Mouse (Mus musculus): Measurements from ENCODE around the gene Il12rb2.

Gene Il12rb2

DNA sequence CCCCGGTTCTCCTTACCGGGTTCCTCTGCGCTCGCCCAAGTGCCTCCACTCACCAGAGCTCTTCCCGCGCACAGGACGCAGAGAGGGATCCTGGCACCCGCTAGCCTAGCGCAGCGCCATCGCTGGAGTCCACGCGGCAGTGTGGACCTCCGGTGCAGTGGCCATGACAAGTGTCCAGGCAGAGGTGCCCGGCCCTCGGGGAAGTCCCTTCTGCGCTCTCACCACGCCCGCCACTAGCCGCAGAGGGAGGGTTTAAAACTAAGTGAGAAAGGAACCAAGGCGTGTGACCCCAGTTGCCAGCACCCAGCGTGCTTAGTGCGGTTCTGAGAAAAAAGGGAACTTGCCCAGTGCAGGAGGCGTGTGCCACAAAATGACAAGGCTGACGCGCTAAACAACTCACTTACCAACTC is at the start of gene Il12rb2:
TSS of gene Il12rb2 (minus strand) at position 207 of the 410 bp plus-strand sequence.
- DNase-seq = peak in 1 of 2 experiments; percentile 4

DNA sequence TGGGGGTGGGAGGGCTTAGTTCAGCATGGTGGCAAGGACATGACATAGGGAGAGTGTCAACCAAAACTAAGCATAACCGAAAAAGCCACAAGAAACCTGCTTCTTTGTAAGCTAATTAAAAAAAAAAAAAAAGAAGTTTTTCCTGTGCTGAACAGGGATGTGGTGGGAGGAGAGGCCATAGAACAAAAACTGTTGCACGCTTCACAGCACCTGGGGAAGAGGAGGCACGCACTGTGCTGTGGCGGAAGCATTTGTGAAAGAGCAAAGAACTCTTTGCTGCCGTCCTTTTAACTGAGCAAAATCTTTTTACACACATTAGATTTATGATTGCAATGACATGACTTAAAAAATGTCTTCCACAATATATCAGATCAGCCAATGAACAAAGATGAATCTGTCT is 45.8 kb upstream of the Il12rb2 start:
- no peak for DNase-seq

DNA sequence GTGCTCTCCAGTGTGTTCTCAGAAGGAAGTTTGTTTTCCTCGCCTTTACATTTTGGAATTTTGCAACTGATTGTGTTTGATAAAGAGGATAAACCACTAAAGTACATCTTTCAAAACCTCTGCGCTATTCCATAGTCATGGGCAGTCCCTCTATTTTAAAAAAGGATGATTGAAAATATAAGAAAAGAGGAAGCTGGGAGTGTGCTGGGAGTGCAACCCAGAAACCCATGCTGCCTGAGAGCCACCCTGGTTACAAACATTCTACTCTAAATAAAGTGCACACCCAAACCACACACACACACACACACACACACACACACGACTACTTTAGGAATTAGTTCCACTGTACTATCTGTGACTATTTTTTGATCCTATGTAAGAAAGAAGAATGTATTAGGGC is 40.6 kb upstream of the Il12rb2 start:
- DNase-seq = no peak

DNA sequence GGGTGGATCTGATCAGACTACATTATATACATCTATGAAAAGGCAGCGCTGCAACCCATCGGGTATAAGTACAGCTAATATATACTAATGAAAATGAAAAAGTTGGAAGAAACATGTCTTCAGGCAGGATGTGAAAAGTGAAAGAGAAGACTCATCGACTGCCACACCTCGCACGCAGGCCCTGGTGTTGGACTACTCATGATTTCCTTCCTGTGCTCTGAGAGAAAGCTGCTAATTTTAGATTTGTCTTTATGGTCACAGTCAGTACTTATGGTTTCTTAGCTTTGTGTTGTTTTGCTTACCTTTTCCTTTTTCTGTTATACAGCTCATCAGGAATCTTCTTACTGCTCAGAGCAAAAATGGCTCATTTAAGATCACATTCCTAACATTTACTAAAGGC is 39.3 kb upstream of the Il12rb2 start:
- DNase-seq = no peak

DNA sequence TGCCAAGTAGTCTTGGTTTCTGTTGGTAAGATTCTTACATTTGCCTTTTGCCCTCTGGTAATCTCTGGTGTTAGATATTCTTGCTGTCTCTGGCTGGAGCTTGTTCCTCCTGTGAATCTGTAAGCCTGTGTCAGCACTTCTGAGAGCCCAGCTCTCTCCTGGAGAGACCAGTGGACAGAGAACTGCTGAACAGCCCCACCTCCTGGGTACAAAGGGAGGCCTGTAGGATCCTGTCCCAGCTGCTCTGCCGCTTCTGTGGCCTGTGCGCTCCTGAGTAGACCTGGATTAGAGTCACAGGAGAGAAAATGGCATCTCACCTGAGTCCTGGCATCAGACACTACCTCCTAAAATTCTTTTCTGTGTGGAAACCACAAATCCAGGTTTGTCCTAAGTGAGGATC is 37.4 kb upstream of the Il12rb2 start:
- peak; percentile 37 to 39 for DNase-seq

DNA sequence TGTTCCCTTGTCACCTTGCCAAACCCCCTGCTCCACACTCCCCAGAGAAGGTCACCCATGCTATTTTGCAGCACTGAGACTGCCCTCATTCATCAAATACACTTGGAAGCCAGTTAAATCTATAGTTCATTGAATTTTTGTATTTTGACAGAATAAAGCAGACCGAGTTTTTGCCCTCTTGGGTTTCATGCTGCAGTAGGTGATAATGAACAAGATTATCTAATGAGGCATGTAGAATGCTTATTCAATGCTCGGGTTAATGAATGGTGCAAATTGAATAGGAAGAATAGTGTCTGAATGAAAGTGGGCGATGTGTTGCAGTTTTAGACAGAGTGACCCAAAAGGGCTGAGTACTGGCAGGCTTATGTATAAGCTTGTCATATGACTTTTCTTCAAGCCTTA is 29.3 kb upstream of the Il12rb2 start:
- DNase-seq = no peak

DNA sequence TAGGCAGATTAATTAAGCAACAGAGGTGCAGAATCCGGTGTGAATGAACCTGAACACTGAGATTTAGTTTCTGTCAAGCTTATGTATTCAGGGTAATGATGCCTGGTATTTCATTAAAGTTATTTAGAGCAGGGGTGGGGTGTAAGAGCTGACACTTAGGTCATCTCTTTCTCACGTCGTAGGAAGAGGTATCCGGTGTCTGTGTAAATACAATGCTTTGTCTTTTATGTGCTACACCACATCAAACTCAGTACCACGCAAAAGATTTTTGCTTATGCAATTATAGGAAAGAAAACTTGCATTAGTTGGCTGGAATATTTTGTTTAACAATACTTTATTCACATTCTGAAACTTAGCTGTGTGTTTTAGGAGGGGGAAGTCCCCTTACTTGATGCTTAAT is 23.6 kb upstream of the Il12rb2 start:
- DNase-seq = no peak

DNA sequence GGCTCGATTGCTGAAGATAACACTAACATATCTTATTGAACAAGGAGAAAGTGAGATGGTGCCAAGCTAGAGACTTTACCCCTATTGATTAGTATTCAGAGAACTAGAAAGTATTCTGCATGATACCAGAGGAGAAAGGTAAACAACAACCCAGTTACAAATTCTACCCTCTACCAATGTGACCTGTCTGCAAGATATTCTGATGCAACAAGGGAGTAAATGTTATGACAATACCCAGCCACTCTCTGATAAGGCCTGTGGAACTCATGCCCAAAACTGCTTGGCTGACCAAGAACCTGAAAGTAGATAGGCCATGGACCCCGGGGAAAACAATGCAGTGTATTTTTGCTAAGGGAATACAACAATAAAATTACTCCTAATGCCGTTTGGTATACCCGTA is 10.2 kb downstream of the Il12rb2 start:
- no peak for DNase-seq

DNA sequence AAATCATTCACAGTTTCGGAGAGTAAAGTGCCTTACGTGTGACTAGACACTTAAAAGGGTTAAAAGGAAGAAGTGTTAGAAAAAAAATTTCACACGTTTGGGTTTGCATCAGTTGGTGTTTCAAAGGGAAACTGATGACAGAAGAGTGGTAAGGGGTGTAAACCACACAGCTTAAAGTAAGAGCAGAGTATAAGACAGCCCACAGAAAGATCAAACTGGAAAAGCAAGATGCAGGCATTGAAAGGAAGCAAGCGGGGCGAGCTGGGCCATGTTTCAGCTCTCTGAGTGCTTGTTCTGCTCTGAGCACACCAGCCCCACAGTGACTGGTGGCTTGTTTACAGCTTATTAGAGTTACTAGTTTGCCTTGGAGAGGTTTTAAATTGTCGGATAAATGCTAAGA is 27.9 kb downstream of the Il12rb2 start:
- DNase-seq = no peak

DNA sequence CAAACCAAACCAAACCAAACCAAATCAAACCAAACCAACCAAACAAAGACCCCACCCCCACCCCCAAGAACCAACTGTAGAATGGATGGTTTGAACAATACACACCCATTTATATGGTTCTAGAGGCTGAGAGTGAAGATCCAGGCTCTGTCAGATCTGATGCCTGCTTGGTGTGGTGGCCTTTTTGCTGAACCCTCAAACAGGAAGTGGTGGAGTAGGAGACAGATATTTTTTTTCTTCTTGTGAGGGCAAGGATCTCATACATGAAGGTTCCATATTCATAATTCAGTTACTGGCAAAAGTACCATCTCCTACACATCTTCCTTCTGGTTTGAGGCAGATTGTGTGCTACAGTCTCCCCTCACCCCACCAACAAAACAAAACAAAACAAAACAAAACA is 36.5 kb downstream of the Il12rb2 start:
- no peak for DNase-seq

DNA sequence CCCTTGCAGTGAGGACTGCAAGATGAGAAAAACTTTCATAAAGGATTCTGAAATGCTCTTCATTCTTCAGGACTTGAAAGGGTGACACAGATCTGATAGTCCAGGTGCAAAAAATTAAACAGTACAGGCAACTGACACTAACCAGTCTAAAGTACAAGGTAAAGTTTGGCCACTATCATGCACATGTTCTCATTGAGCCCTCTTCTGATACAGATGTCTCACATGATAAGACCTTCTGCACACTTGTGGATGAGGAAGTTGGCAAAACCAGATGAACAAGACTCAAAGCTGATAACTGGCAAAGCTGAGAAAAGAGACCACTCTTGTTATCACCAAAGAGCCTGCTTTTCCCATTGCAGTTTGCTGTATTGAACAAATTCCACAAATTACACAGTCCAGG is 38.0 kb downstream of the Il12rb2 start:
- no peak for DNase-seq

DNA sequence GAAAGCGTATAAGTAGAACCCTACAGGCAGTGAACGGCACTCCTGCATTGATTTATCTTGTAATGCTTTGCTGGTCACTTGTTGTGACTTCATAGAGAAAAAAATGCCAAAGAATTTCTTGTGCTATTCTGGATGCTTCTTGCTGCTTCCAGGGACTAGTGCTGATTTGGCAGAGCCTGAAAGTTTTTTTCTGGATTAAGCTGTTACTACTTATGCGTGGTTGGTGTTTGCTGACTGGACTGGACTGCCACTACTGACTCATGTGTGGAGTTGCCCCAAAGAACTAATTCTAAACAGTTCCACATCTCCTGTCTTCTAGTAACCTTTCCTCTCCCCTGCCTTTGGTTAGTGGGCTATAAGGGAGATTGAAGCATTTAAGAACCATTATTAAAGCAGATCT is 52.2 kb downstream of the Il12rb2 start:
- DNase-seq = no peak

DNA sequence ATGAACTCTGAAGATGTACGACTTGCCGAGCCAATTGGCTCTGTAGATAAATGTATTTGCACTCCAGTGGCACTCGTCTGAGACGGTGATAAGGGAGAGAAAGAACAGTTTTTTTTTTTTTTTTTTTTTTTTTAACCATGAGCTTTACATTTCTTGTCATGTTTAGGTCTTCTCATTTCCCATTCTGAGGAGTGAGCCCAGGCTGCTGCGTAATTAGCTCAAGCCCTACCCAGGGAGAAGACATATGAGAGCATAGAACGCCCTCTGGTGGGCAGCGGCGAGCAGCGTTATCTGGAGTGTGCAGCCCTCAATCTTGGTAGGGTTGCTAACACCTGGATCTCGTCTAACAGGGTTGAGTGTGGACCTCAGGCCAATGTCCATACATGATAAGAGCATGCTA is 57.5 kb downstream of the Il12rb2 start:
- peak; percentile 68 to 86 for DNase-seq

DNA sequence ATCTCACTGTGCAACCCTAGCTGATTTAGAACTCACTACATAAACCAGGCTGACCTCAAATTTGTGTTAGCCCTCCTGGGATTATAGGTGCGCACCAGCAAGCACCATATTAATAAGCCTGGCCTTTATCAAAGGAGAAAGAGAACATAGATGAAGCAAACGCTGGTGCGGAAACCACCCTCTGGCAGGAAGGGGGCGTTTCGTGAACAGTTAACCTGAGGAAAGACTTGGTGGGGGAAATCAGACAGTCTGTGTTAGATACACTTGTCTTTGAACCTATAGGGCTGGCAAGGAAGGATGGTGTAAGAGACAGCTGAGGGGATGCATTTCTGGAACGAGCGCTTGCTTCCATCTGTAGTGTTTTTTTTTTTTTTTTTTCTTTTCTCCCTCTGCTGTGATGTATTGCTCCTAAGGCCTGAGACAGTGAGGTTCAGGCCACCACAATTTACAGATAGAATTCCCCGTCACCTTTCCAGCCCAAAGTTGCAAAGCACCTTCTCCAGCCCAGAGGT is 58.1 kb downstream of the Il12rb2 start:
- no peak for DNase-seq

DNA sequence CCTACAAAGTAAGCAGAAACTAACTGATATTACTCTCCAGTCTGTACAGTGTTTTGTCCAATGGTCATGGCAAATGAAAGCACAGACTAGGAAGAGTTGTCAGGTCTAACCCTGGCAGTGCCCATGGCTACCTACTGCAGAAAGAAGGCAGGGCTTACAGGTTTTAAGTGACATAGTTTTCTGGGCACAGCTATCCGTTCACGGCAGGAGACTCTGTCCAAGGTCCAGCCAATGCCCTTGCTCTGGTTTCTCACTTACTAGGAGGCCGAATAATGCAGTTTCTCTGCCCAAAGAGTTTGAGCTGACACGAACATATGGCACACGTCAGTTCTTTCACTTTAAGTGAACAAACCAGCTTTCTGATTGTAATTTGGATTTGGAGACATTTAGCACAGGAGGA is 58.9 kb downstream of the Il12rb2 start:
- peak; percentile 25 to 28 for DNase-seq

DNA sequence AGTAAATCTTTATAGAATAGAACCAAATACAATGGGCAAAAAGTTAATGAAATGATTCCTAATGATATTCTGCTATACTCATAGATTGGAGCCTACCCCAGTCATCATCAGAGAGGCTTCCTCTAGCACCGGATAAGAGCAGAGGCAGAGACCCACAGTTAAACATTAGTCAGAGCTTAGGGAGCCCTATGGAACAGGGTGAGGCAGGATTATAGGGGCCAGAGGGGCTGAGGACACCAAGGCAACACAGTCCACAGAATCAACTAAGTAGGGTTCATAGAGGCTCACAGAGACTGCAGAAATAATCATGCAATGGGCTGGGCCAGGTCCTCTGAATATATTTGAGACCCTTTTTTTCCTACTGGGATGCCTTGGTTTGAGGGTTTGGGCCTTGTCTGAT is 61.3 kb downstream of the Il12rb2 start:
- DNase-seq = no peak

DNA sequence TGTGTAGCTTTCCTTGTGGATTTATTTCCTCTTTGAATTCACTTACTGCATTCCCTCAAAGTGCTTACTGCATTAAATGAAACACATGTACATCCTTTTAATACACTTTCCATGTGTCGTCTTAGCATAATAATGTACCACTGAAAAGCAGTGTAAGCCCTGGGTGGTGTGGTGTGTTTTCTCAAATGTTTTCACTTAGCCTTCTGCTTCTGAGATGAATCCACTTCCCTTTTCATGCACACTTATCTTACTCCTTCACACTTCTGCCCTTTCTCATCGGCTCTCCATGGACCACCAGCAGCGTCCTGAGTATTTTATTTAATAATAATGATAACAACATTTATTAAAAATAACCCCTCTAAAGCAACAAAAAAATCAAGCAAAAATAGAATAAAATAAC is 66.2 kb downstream of the Il12rb2 start:
- no peak for DNase-seq

DNA sequence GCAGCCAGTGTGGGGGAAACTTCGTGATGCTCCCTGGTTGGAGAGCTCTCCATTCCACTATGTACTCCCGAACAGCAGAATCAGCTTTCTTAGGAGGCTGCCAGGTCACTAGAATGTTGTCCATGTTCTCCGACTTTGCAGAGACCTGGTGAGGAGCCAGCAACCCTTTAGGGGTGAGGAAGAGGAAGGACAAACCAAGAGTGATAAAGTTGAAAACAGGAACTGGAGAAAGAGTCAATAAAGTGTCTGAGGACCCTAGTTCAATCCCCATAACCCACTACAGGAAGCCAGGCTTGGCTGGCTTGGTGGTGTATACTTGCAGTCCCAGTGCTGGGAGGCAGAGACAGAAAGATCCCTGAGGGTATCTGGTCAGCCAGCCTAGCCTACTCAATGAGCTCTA is 67.0 kb downstream of the Il12rb2 start:
- DNase-seq = no peak

DNA sequence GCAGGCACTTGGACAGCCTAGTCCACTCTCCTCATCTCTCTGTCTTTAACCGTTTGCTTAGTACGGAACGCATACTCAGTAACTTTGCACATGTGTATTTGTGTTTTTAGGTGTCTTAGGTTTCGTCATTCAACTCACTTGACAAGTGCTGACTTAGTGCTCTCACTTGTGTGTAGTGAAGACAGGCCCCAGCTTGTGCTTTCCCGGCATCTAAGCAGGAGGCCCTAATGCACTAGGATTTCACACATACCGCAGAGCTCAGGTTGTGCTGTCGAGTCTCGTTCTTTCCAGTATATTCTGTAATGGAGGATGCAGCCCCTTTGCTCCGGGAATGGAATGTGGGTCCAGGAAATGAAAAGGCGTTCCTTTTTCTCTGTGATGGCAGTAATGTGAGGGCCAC is 72.8 kb downstream of the Il12rb2 start:
- no peak for DNase-seq

DNA sequence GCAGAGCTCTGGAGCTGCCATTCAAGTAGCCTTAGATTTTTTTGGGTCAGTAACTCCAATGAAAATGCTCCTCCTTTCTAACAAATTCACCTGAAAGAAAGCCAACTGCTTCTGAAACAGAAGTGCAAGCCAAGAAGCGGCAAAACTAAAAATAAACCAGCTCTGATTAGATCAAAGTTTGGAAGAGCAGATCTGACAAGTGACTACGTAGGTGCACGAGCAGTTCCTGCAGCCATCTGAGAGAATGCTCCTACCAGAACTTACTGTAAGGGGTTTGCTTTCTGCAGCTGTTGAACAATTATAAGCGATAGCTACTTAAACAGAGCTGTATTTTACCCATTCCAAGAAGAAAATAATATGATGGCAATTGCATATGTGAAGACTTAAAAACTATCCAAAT is 73.5 kb downstream of the Il12rb2 start:
- DNase-seq = peak in 1 of 2 experiments; percentile 6

DNA sequence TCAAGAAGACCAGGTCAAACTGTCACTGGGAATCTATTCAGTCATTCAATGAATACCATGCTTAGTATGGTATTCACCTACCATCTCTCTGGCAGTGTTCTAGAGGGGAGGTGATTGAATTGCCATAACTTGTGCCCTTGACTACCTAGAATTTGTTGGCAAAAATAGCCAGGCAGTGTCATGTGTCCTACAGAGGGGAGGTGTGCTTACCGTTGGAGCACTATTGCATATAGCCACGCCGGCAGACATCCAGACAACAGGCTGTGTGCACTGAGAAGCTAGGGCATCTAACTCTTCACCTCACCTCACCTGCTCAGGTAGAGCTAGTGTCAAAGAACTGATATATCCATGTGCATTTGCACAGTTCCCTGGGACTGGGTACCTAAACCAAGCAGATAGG is 74.8 kb downstream of the Il12rb2 start:
- DNase-seq = no peak

DNA sequence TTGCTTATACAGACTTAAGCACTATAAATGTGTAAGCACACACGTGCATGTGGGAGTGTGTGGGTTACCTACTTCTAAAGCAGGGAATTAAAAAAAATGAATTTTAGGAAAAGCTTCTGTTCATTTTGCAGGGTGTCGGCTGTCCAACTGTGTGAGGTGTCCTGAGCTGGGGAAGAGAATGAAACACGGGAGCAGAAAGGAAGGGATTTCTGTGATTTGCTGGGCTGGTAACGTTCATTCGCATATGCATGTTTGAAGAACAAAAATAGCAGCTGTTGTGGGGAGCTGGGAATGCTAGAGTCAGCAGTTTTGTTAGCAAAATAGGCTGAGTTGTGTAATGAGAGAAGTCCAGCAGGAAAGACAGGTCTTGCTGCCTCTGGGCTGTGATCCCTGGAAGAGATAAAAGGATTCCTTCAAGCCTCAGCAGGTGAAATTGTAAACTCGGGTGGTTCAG is 75.3 kb downstream of the Il12rb2 start:
- DNase-seq = peak; percentile 16 to 53

DNA sequence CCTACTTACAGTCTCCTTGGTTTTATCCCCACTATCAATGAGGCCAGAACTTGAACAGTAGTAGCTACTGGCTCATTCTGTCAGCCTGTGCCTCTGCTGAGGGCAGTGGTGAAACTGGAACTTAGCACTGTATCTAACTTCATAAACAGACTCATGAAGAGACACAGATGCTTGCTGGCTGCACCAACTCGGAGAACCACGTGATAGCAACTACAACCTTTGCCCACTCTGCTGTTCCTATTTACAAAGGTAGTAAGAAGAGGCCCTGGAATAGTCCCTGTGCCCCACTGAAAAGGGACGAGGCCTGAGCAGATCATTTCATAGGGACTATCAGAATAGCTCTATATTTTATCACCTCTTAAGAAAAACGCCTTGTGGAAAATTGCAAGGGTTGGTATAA is 75.7 kb downstream of the Il12rb2 start:
- DNase-seq = peak; percentile 64 to 74

DNA sequence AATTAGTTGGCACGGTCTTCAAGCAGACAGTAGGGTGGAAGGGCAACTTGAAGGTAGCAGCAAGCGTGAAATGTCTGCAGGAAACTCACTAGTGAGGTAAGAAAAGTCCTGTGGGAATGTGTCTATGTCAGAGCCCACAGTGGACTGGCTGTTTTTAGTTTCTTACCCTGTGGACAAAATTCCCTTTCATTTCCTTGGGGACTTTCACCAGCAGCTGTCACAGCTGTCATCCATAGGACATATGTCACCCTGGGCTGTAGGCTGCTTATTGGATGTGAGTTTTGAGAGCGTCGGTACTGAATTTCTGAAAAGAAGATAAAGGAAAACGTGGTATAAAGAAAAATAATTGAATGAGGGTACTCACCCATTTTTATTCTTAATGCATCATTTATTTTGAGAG is 77.2 kb downstream of the Il12rb2 start:
- no peak for DNase-seq

DNA sequence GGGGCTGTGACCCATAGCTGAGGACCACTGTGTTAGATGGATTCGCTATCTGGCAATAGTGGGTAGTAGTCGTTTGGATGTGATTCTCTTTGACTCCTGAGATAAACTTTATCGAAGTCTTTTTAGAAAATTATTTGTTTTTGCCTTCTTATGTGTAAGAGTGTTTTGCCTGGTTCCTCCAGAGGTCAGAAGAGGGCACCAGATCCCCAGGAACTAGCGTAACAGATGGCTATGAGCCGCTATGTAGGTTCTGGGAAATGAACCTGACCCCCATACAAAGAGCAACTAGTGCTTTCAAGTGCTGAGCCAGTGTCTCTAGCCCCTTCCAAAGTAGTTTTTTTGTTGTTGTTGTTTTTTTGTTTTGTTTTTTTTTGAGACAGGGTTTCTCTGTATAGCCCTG is 79.9 kb downstream of the Il12rb2 start:
- peak; percentile 16 to 51 for DNase-seq

All from kidney, postnatal 36 days (tissue).